8 mouse cellular contexts compared by ENCODE assay signal in the genomic region with DNA sequence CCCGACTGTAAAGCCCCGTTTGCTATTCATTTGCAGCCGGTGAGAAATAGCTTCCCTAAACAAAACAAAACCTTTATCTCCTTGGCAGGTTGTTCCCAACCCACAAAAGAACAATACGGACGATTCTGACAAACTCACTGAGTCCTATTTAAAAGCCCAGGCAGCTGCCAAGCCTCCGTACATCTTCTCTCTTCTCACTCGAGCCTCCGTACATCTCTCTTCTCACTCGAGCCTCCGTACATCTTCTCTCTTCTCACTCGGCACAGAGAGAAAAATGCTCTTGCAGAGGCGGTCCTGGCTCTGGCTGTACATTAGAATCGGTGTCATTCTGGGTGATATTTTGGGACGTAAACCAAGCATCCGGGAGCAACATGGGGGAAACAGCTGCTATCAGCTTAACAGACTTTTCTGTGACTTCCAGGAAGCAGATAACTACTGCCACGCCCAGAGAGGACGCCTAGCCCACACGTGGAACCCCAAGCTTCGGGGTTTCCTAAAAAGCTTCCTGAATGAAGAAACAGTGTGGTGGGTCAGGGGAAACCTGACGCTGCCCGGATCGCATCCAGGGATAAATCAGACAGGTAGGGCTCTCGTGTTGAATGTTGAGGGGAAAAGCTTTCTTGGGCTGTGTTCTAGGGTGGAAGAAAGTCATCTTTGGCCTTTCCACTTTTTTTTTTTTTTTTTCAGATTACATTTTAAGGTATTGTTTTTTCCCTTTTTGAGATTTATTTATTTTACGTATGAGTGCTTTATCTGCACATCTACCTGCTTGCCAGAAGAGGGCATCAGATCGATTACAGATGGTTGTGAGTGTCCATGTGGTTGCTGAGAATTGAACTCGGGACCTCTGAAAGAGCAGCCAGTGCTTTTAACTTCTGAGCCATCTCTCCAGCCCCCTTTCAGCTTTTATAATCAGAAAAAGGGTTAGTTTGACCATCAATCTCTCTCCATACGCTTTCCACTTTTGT. TPM values are rescaled to one million over a fixed set of nuclear protein-coding genes. Genes with fewer than 3 reads are reported as not detected.
DNase-seq lines count a peak whose midpoint lies in the region; ATAC-seq and TF ChIP-seq lines count a peak whose summit lies in the region.

TSS of gene Pkd1l3 (plus strand) at position 275 of the 968 bp plus-strand sequence.

- no peaks in the 10 kb centered on the region for H3K36me3 ChIP-seq in heart, embryonic 12.5 days
- H3K36me3 ChIP-seq in intestine, postnatal 0 days (ENCODE audit: control insufficient read depth, insufficient read depth) = no peaks in the 10 kb centered on the region

- peaks cover 5% of the 10 kb centered on the region; the same call in 1 of the 2 replicates for H3K27me3 ChIP-seq in heart, embryonic 12.5 days (replicated peaks)
- H3K27me3 ChIP-seq in intestine, postnatal 0 days (replicated peaks; ENCODE audit: control insufficient read depth, insufficient read depth, low read length) = 0 out of 2 replicates have a peak, but pooled peaks cover 3% of the 10 kb centered on the region

- no peak for DNase-seq in heart, postnatal 10 days
- peak; percentile 9 for DNase-seq in thymus, postnatal 14 days
- DNase-seq in thymus, postnatal 10 days (ENCODE audit: low spot score in 2 of 2) = no peak
- peak; percentile 16 for DNase-seq in thymus, postnatal 4 days
- DNase-seq in gastrocnemius, postnatal 10 days = no peak
- no peak for DNase-seq in left cerebral cortex, adult 8-10 months (ENCODE audit: low spot score in 2 of 2)

- 46% methylated on average over 27 of the region's 27 CpGs for whole genome bisulfite sequencing in heart, embryonic 12.5 days
- 50% methylated on average over 27 of the region's 27 CpGs for WGBS in intestine, postnatal 0 days

- no peak within 1 kb of the TSS for H3K27ac ChIP-seq in heart, embryonic 12.5 days (ENCODE audit: poor library complexity, severe bottlenecking)
- H3K27ac ChIP-seq in intestine, postnatal 0 days (ENCODE audit: low read depth, low read length) = no peak within 1 kb of the TSS

- no peak within 1 kb of the TSS for H3K9ac ChIP-seq in heart, embryonic 12.5 days
- no peak within 1 kb of the TSS for H3K9ac ChIP-seq in intestine, postnatal 0 days (ENCODE audit: low read depth, low read length)

- no peaks in the 10 kb centered on the region for H3K4me1 ChIP-seq in heart, embryonic 12.5 days (replicated peaks)
- no peaks in the 10 kb centered on the region for H3K4me1 ChIP-seq in intestine, postnatal 0 days (replicated peaks; ENCODE audit: control insufficient read depth, insufficient read depth, low read length)

- no peak for ATAC-seq in heart, embryonic 12.5 days (ENCODE audit: insufficient number of reproducible peaks, low FRiP score)
- ATAC-seq in intestine, postnatal 0 days = no peak

- no peak within 1 kb of the TSS; the same call in 1 of the 2 replicates for H3K4me3 ChIP-seq in heart, embryonic 12.5 days
- no peak within 1 kb of the TSS for H3K4me3 ChIP-seq in intestine, postnatal 0 days (ENCODE audit: low read depth, low read length)

- peak within 1 kb of the TSS; percentile 44 for H3K4me2 ChIP-seq in heart, embryonic 12.5 days
- H3K4me2 ChIP-seq in intestine, postnatal 0 days (replicated peaks; ENCODE audit: low read depth) = peak within 1 kb of the TSS; percentile 35; the same call in 1 of the 2 replicates

- peaks cover 3% of the 10 kb centered on the region for H3K9me3 ChIP-seq in heart, embryonic 12.5 days (replicated peaks)
- no peaks in the 10 kb centered on the region for H3K9me3 ChIP-seq in intestine, postnatal 0 days (ENCODE audit: control insufficient read depth)

- peak; percentile 33 for TF ChIP-seq CTCF in intestine, postnatal 0 days (IDR thresholded peaks at IDR 0.05; ENCODE audit: low read depth)

- intact Hi-C loops in heart, postnatal 10 days (cut with DNase I) = loop anchor here (5.0 kb wide), 1 partner anchor 163 kb away; the partner anchor contains the start of gene Ap1g1

RNA-seq across cellular contexts. Expression of gene Pkd1l3, which starts in this region (rescaled TPM):
- 0.05 and 0.32 TPM in 2 replicates for polyA plus RNA-seq in heart, embryonic 12.5 days (2016; fragmentation: Nextera tagmentation; extraction: Ambion mirVana)
- under 1 TPM in 1 of 2 experiments, not detected in 1; 0.26 TPM for total RNA-seq in heart, postnatal 10 days (2021)
- not detected in 2 replicates for polyA plus RNA-seq in intestine, postnatal 0 days (2015; fragmentation: Nextera tagmentation; extraction: Ambion mirVana)
- under 1 TPM in 1 of 2 experiments, not detected in 1; 0.23 TPM for total RNA-seq in gastrocnemius, postnatal 10 days (2021)
- total RNA-seq in left cerebral cortex, adult 8-10 months (2022) = 1 to 10 TPM in 3 of 4 experiments, under 1 TPM in 1; 0.48 to 1.6 (median 1.3) TPM

Comparison
In these comparisons a context has a peak if more than half of its experiments do, and no peak if none do; other contexts are left out.
1. DNase-seq: peak in thymus, postnatal 14 days (single experiment) and thymus, postnatal 4 days (single experiment); none in heart, postnatal 10 days (0 of 2), thymus, postnatal 10 days (0 of 2), gastrocnemius, postnatal 10 days (single experiment) and left cerebral cortex, adult 8-10 months (0 of 2).